Mouse (Mus musculus) kidney, postnatal 0 days (tissue): ENCODE results near the gene Nbl1. TPM values are rescaled to one million over a fixed set of nuclear protein-coding genes. Genes with fewer than 3 reads are reported as not detected.

Experiments used
- ATAC-seq: fragments of 200-750 bp; cut with Nextera tagmentation; replicated peaks from 2 replicates; pipeline ENCODE4 v1.8.0; 2017; ENCODE audit warnings: low read depth, moderate number of reproducible peaks, moderate TSS enrichment, moderate library complexity; ENCODE audit not compliant: low FRiP score
- DNase-seq: peaks from one replicate; pipeline ENCODE4 v3.0.0-alpha.2; 2016; ENCODE audit warnings: low spot score
- H3K27ac ChIP-seq: fragments of 300-500 bp; sonication (generic); 2 replicates; pipeline ENCODE4 v1.5.1; 2014; ENCODE audit warnings: mild to moderate bottlenecking
- H3K27me3 ChIP-seq: fragments of 300-500 bp; sonication (generic); 2 replicates; pipeline ENCODE4 v1.6.1; 2014; ENCODE audit warnings: low read length, mixed read lengths; ENCODE audit not compliant: insufficient read depth
- H3K36me3 ChIP-seq: fragments of 300-500 bp; sonication (generic); 2 replicates; pipeline ENCODE4 v1.6.1; 2014; ENCODE audit warnings: low read length, mixed read lengths; ENCODE audit not compliant: insufficient read depth
- H3K4me1 ChIP-seq: fragments of 300-500 bp; sonication (generic); replicated peaks from 2 replicates; pipeline ENCODE4 v1.6.1; 2014; ENCODE audit warnings: antibody characterized with exemption, low read length, mixed read lengths; ENCODE audit not compliant: insufficient read depth
- H3K4me2 ChIP-seq: fragments of 300-500 bp; sonication (generic); 2 replicates; pipeline ENCODE4 v1.6.1; 2014; ENCODE audit warnings: mild to moderate bottlenecking, low read length, moderate library complexity, mixed read lengths
- H3K4me3 ChIP-seq: fragments of 300-500 bp; sonication (generic); replicated peaks from 2 replicates; pipeline ENCODE4 v1.5.1; 2014; ENCODE audit warnings: low read depth, low read length
- H3K9ac ChIP-seq: fragments of 300-500 bp; sonication (generic); 2 replicates; pipeline ENCODE4 v1.6.1; 2014; ENCODE audit warnings: low read depth, low read length
- H3K9me3 ChIP-seq: fragments of 300-500 bp; sonication (generic); replicated peaks from 2 replicates; pipeline ENCODE4 v1.6.1; 2016; ENCODE audit warnings: low read length, inconsistent platforms, mixed read lengths
- CTCF ChIP-seq: IDR thresholded peaks from 2 replicates; pipeline ENCODE4 v1.5.1; 2016; ENCODE audit warnings: antibody characterized with exemption, low read depth, mild to moderate bottlenecking, moderate library complexity
- WGBS: fragments of 180-500 bp; shearing (Covaris S2); extraction: QIAGEN DNeasy Blood & Tissue Kit; methylation state at CpG from one replicate; pipeline ENCODE4 v1.1.7; 2014; 5-methylcytosine and 5-hydroxymethylcytosine counted together
- polyA plus RNA-seq: library from polyadenylated mRNA; unstranded; fragments of >200 nt; fragmentation: Nextera tagmentation; extraction: Ambion mirVana; gene quantifications from 2 replicates; pipeline ENCODE4 v1.2.1, GENCODE M21; 2015

Gene Nbl1
- polyA plus RNA-seq, 1 experiment from 2014 or later, result 39.4 TPM

DNA sequence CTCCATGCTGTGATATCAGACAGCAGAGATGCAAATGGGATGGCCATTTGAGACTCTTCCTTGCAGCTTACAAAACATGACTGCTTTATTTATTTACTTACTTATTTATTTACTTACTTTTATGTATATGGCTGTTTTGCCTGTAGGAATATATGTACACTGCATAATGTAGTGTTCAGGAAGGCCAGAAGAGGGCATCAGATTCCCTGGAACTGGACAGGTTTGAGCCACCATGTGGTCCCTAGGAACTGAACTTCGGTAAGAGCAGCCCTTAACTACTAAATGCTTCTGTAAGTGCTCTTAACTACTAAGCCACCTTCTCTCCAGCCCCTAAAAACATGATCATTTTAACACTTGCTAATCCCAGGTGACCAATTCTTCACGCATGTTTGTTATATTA, 14.5 kb downstream of the Nbl1 start:
- peaks cover 5% of the 10 kb centered on the region; the same call in 1 of the 2 replicates for H3K4me1 ChIP-seq
- H3K4me3 ChIP-seq, result no peak overlapping the region
- H3K9me3 ChIP-seq, result no peaks in the 10 kb centered on the region
- peak; percentile 82 for DNase-seq
- peaks cover 34% of the 10 kb centered on the region for H3K27me3 ChIP-seq
- H3K9ac ChIP-seq, result no peak overlapping the region
- no peaks in the 10 kb centered on the region for H3K36me3 ChIP-seq
- no peak for ATAC-seq
- no peak overlapping the region for H3K4me2 ChIP-seq
- WGBS, result 29% methylated on average over 2 of the region's 2 CpGs
- TF ChIP-seq CTCF, result peak; percentile 76
- H3K27ac ChIP-seq, result no peak overlapping the region

DNA sequence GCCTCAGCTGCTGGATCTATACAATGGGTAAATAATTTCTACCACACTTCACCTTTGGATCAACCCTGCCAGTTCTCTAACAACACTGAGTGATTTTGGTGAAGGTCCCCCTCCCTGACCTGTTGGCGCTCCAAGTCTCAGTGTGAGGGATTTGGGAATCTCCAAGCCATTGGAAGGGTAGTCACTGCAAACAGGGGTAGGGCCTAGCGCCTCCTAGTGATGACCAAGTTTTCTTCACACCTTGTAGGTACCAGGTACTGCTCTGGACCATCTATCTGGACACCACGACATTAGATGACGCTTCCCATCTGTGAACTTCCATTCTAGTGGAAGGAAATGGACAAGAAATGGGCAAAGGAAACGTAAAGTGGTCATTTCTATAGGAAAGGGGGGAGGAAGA, 16.9 kb downstream of the Nbl1 start:
- H3K4me1 ChIP-seq, result peaks cover 5% of the 10 kb centered on the region; the same call in 1 of the 2 replicates
- peak overlapping the region; percentile 42 for H3K4me3 ChIP-seq
- WGBS, result 16% methylated on average over 5 of the region's 5 CpGs
- no peak overlapping the region for H3K27ac ChIP-seq
- no peak overlapping the region for H3K9ac ChIP-seq
- DNase-seq (no peak), ATAC-seq (no peak)
- H3K36me3 ChIP-seq, result no peaks in the 10 kb centered on the region
- H3K4me2 ChIP-seq, result peak overlapping the region; percentile 96
- peak; percentile 48 for TF ChIP-seq CTCF
- peaks cover 34% of the 10 kb centered on the region for H3K27me3 ChIP-seq
- H3K9me3 ChIP-seq, result no peaks in the 10 kb centered on the region

DNA sequence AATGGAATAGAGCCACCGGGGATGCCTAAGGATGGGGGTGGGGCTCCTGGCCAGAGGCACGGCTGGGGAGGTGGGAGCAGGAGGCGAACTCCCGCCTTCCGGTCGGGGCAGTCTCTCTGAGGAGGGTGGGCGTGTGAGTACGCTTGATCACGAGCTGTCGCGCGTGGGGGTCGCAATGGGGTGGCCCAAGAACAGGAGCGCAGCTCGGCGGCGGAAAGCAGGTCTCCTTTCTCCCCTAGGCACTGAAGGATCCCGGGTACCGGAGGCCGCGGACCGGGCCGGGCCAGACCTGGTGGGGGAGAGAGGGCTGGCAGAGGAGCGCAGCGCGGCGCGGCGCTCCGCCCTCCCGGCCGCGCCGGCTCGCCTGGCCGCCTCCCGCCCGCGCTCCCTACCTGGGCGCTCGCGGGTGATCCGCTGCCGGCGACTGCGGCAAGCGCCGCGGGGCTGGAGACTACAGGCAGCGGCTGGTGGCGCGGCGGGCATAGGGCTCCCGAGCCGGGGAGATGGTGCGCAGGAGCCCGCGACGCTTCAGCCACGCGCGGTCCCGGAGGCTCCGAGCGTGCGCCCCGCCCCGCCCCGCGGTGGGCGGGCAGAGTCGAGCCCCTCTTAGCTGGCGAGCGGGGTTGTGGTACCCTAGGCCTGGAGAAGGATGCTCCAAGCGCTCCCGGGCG, 17.6 kb downstream of the Nbl1 start, which contains the start of gene Htr6:
TSS of gene Htr6 (minus strand) at position 530 of the 671 bp plus-strand sequence.
- Histone ChIP-seq H3K4me3 (peak within 1 kb of the TSS; percentile 42), H3K27ac (no peak within 1 kb of the TSS), H3K9ac (0 out of 2 replicates have a peak within 1 kb of the TSS, but pooled peaks have one; percentile 14), H3K4me2 (peak within 1 kb of the TSS; percentile 96), H3K27me3 (peaks cover 34% of the 10 kb centered on the region), H3K9me3 (no peaks in the 10 kb centered on the region), H3K36me3 (no peaks in the 10 kb centered on the region), H3K4me1 (peaks cover 5% of the 10 kb centered on the region; the same call in 1 of the 2 replicates)
- DNase-seq (no peak), ATAC-seq (no peak)
- no peak for TF ChIP-seq CTCF
- WGBS, result under 1% methylated on average over 75 of the region's 77 CpGs

DNA sequence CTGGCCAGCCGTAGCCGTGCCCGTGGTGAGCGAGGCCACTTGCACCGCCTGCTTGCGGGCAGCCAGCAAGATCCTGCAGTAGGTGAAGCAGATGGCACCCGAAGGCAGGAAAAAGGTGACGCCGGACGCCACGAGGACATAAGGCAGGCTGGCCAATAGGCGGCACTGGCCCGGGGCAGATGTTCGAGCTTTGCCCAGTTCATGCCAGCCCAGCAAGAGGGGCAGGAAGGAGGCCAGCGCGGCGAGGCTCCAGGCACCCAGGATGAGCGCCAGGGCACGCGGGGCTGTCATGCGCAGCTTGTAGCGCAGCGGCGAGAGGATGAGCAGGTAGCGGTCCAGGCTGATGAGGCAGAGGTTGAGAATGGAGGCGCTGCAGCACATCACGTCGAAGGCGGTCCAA, 18.7 kb downstream of the Nbl1 start:
- TF ChIP-seq CTCF, result no peak
- ATAC-seq (no peak), DNase-seq (no peak)
- Histone ChIP-seq H3K9me3 (no peaks in the 10 kb centered on the region), H3K4me2 (peak overlapping the region; percentile 96; the same call in 1 of the 2 replicates), H3K27me3 (peaks cover 34% of the 10 kb centered on the region), H3K27ac (no peak overlapping the region), H3K4me1 (peaks cover 5% of the 10 kb centered on the region; the same call in 1 of the 2 replicates), H3K9ac (no peak overlapping the region), H3K4me3 (0 out of 2 replicates have a peak overlapping the region, but pooled peaks have one; percentile 42), H3K36me3 (no peaks in the 10 kb centered on the region)
- 25% methylated on average over 29 of the region's 29 CpGs for WGBS

DNA sequence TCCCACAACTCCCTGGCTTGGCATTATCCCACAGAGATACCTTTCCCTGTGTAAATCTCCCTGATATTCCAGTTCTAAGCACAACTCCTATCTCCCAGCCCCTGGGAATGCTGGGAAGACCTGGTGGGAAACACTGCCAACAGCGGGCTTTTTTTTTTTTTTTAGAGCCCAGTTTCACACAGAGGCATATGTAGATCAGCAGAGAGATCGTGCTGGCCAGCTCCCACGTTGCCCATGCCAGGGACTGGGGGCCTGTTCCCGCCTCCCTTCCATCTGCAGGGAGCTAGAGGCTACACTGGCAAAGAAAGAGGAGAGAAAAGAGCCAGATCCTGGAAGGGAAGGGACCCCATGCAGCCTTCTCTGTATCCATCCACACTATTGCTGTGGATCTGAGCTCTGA, 24.5 kb downstream of the Nbl1 start:
- no peaks in the 10 kb centered on the region for H3K36me3 ChIP-seq
- H3K4me1 ChIP-seq, result no peaks in the 10 kb centered on the region
- no peak overlapping the region for H3K4me2 ChIP-seq
- H3K27ac ChIP-seq, result no peak overlapping the region
- no peak overlapping the region for H3K4me3 ChIP-seq
- H3K9ac ChIP-seq, result no peak overlapping the region
- DNase-seq (no peak), ATAC-seq (no peak)
- TF ChIP-seq CTCF, result no peak
- WGBS, result 22% methylated on average over 4 of the region's 4 CpGs
- no peaks in the 10 kb centered on the region for H3K27me3 ChIP-seq
- no peaks in the 10 kb centered on the region for H3K9me3 ChIP-seq

DNA sequence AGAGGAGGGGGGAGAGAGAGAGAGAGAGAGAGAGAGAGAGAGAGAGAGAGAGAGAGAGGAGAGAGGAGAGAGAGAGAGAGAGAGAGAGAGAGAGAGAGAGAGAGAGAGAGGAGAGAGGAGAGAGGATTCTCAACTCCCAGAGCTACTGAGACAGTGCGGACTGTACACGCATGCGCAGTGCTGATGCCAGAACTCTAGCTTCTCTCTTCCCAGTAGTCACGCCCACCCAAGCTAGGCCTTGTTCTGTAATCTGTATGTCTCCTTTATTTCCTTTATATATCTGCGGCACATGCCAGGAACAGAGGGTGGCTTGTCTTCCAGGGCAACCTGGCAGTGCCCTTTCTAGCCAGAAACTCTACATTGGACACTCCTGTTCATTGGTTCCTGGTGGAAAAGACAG, 28.0 kb downstream of the Nbl1 start:
- WGBS, result 83% methylated on average over 5 of the region's 5 CpGs
- H3K9me3 ChIP-seq, result no peaks in the 10 kb centered on the region
- H3K27me3 ChIP-seq, result no peaks in the 10 kb centered on the region
- no peak overlapping the region for H3K27ac ChIP-seq
- no peak overlapping the region for H3K4me3 ChIP-seq
- no peak overlapping the region for H3K4me2 ChIP-seq
- no peak overlapping the region for H3K9ac ChIP-seq
- H3K4me1 ChIP-seq, result no peaks in the 10 kb centered on the region
- DNase-seq, result no peak
- no peaks in the 10 kb centered on the region for H3K36me3 ChIP-seq
- no peak for ATAC-seq
- no peak for TF ChIP-seq CTCF

DNA sequence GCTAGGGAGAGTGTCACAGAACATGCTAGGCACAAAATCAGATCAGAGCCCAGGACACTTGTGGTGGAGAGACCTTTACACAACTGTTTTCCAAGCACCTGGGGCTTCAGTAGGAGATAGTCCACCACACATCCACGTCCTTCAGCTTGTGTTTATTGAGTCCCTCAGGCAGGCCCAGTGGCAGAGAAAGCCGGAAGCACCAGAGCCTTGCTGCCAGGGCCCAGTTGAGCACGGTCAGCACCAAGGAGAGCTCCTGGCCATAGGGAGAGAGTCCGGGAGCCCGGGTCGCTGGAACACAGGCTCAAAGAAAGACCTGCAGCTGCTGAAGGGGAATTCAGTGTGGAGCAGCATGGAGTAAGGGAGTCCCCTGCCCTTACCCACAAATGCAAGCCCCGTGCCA, 33.2 kb downstream of the Nbl1 start:
- no peaks in the 10 kb centered on the region for H3K36me3 ChIP-seq
- H3K27me3 ChIP-seq, result no peaks in the 10 kb centered on the region
- no peak overlapping the region for H3K9ac ChIP-seq
- TF ChIP-seq CTCF, result no peak
- ATAC-seq, result no peak
- no peaks in the 10 kb centered on the region for H3K9me3 ChIP-seq
- no peak overlapping the region for H3K4me2 ChIP-seq
- no peaks in the 10 kb centered on the region for H3K4me1 ChIP-seq
- 5% methylated on average over 7 of the region's 7 CpGs for WGBS
- no peak overlapping the region for H3K4me3 ChIP-seq
- H3K27ac ChIP-seq, result no peak overlapping the region
- peak; percentile 88 for DNase-seq
